Mouse (Mus musculus) CH12.LX (cell line): Measurements from ENCODE around the gene Kif22. TPM values are rescaled to one million over a fixed set of nuclear protein-coding genes. Genes with fewer than 3 reads are reported as not detected.

Experiments used
- DNase-seq: peaks from one replicate; pipeline ENCODE4 v3.0.0-alpha.2; 2013; ENCODE audit errors: extremely low read depth
- H3K27ac ChIP-seq: 2 replicates; pipeline ENCODE4 v1.5.1; 2012; ENCODE audit warnings: low read depth, mild to moderate bottlenecking, control low read depth, moderate library complexity; ENCODE audit not compliant: insufficient read depth
- H3K27me3 ChIP-seq: replicated peaks from 2 replicates; pipeline ENCODE3; 2012; ENCODE audit warnings: inconsistent platforms
- H3K36me3 ChIP-seq, 2 experiments: replicated peaks in 1 of 2; 2 replicates each; pipeline versions ENCODE3 to v1.6.1; 2012; ENCODE audit warnings: inconsistent platforms in 1 of 2, low read length in 1 of 2, mild to moderate bottlenecking in 1 of 2, mixed read lengths in 1 of 2, moderate library complexity in 1 of 2; ENCODE audit not compliant: control insufficient read depth in 1 of 2, insufficient read depth in 1 of 2
- H3K4me1 ChIP-seq, 2 experiments: 2 replicates each; pipeline ENCODE4 v1.6.1; 2012; ENCODE audit warnings: inconsistent platforms in 1 of 2, moderate library complexity in 1 of 2; ENCODE audit not compliant: insufficient read depth in 2 of 2, control insufficient read depth in 1 of 2
- H3K4me2 ChIP-seq: 2 replicates; pipeline ENCODE4 v1.6.1; 2012; ENCODE audit warnings: low read depth, mild to moderate bottlenecking, control low read depth; ENCODE audit not compliant: poor library complexity, insufficient read depth, severe bottlenecking
- H3K4me3 ChIP-seq, 3 experiments: fragments of 150-350 bp in 1 of 3; sonication (generic) in 1 of 3; replicated peaks in 1 of 3; 2 replicates each; pipeline versions ENCODE3 to v1.5.1; 2011 to 2012; ENCODE audit warnings: low read depth in 2 of 3, low read length in 2 of 3, mild to moderate bottlenecking in 2 of 3, moderate library complexity in 2 of 3, control low read depth in 1 of 3, improper control_type of control experiment in 1 of 3, inconsistent platforms in 1 of 3, mixed read lengths in 1 of 3; ENCODE audit not compliant: poor library complexity in 1 of 3
- H3K79me2 ChIP-seq: replicated peaks from 2 replicates; pipeline ENCODE4 v1.6.1; 2012; ENCODE audit warnings: mild to moderate bottlenecking, moderate library complexity; ENCODE audit not compliant: control insufficient read depth, poor library complexity, insufficient read depth, severe bottlenecking; ENCODE audit errors: extremely low read depth
- H3K9ac ChIP-seq: 2 replicates; pipeline ENCODE4 v1.6.1; 2012; ENCODE audit warnings: low read depth, mild to moderate bottlenecking, control low read depth, moderate library complexity; ENCODE audit not compliant: insufficient read depth
- H3K9me3 ChIP-seq: replicated peaks from 2 replicates; pipeline ENCODE3; 2012; ENCODE audit warnings: low read length, inconsistent platforms, mixed read lengths
- BHLHE40 ChIP-seq: IDR thresholded peaks from 2 replicates; pipeline ENCODE4 v1.6.1; 2011; ENCODE audit warnings: mild to moderate bottlenecking, low read depth, low read length, improper control_type of control experiment
- CHD1 ChIP-seq: IDR thresholded peaks from 2 replicates; pipeline ENCODE4 v1.6.1; 2012; ENCODE audit warnings: low read depth, low read length, improper control_type of control experiment, inconsistent platforms
- CHD2 ChIP-seq: IDR thresholded peaks from 2 replicates; pipeline ENCODE4 v1.6.1; 2011; ENCODE audit warnings: low read length, improper control_type of control experiment
- E2F4 ChIP-seq: IDR thresholded peaks from 2 replicates; pipeline ENCODE4 v1.6.1; 2011; ENCODE audit warnings: low read depth, low read length, improper control_type of control experiment; ENCODE audit not compliant: insufficient replicate concordance
- ELF1 ChIP-seq: IDR thresholded peaks from 2 replicates; pipeline ENCODE4 v1.6.1; 2014; ENCODE audit warnings: low read depth, mild to moderate bottlenecking, inconsistent platforms, low read length, improper control_type of control experiment
- EP300 ChIP-seq: IDR thresholded peaks from 2 replicates; pipeline ENCODE4 v1.6.1; 2011; ENCODE audit warnings: low read length, improper control_type of control experiment
- ETS1 ChIP-seq: conservative IDR thresholded peaks from 2 replicates; pipeline ENCODE4 v1.6.1; 2012; ENCODE audit warnings: low read depth, mild to moderate bottlenecking, inconsistent platforms, low read length, improper control_type of control experiment, moderate library complexity
- HCFC1 ChIP-seq: IDR thresholded peaks from 2 replicates; pipeline ENCODE4 v1.6.1; 2012; ENCODE audit warnings: low read depth, mild to moderate bottlenecking, inconsistent platforms, low read length, improper control_type of control experiment
- IRF4 ChIP-seq: IDR thresholded peaks from 2 replicates; pipeline ENCODE4 v1.6.1; 2014; ENCODE audit warnings: low read depth, mild to moderate bottlenecking, inconsistent platforms, low read length, improper control_type of control experiment
- JUND ChIP-seq: conservative IDR thresholded peaks from 2 replicates; pipeline ENCODE4 v1.6.1; 2011; ENCODE audit warnings: low read depth, low read length, improper control_type of control experiment
- KAT2A ChIP-seq: IDR thresholded peaks from 2 replicates; pipeline ENCODE4 v1.6.1; 2012; ENCODE audit warnings: low read length, improper control_type of control experiment, inconsistent platforms; ENCODE audit not compliant: insufficient replicate concordance
- MAFK ChIP-seq: IDR thresholded peaks from 2 replicates; pipeline ENCODE4 v1.6.1; 2011; ENCODE audit warnings: low read length, improper control_type of control experiment; ENCODE audit not compliant: insufficient replicate concordance
- MAX ChIP-seq: IDR thresholded peaks from 2 replicates; pipeline ENCODE4 v1.6.1; 2011; ENCODE audit warnings: low read length, improper control_type of control experiment
- MEF2A ChIP-seq: IDR thresholded peaks from 2 replicates; pipeline ENCODE4 v1.6.1; 2014; ENCODE audit warnings: low read depth, mild to moderate bottlenecking, inconsistent platforms, low read length, improper control_type of control experiment, borderline replicate concordance
- NELFE ChIP-seq: IDR thresholded peaks from 2 replicates; pipeline ENCODE4 v1.6.1; 2011; ENCODE audit warnings: low read depth, low read length, improper control_type of control experiment
- NRF1 ChIP-seq: IDR thresholded peaks from 2 replicates; pipeline ENCODE4 v1.6.1; 2014; ENCODE audit warnings: low read depth, mild to moderate bottlenecking, inconsistent platforms, low read length, improper control_type of control experiment, moderate library complexity
- PAX5 ChIP-seq: IDR thresholded peaks from 2 replicates; pipeline ENCODE4 v1.6.1; 2012; ENCODE audit warnings: low read length, inconsistent platforms, mixed read lengths
- POLR2A ChIP-seq: IDR thresholded peaks from 2 replicates; pipeline ENCODE4 v1.6.1; 2011; ENCODE audit warnings: low read depth, mild to moderate bottlenecking, improper control_type of control experiment, low read length
- SIN3A ChIP-seq: IDR thresholded peaks from 2 replicates; pipeline ENCODE4 v1.6.1; 2012; ENCODE audit warnings: low read length, improper control_type of control experiment, inconsistent platforms
- TBP ChIP-seq: conservative IDR thresholded peaks from 2 replicates; pipeline ENCODE4 v1.6.1; 2011; ENCODE audit warnings: low read depth, low read length, improper control_type of control experiment
- TCF12 ChIP-seq: IDR thresholded peaks from 2 replicates; pipeline ENCODE4 v1.6.1; 2014; ENCODE audit warnings: low read depth, mild to moderate bottlenecking, inconsistent platforms, low read length, improper control_type of control experiment
- UBTF ChIP-seq: IDR thresholded peaks from 2 replicates; pipeline ENCODE4 v1.6.1; 2012; ENCODE audit warnings: low read depth, mild to moderate bottlenecking, inconsistent platforms, low read length, improper control_type of control experiment, moderate library complexity
- USF2 ChIP-seq: conservative IDR thresholded peaks from 2 replicates; pipeline ENCODE4 v1.6.1; 2011; ENCODE audit warnings: low read depth, low read length, improper control_type of control experiment
- dilution Hi-C: fragments of 300-500 bp; cut with MboI; formaldehyde crosslinking; loops from 2 replicates; pipeline ENCODE4 v1.14.3; 2020; ENCODE audit warnings: low sequenced_read_pairs; ENCODE audit not compliant: extremely low pct_unique_long_range_greater_than_20kb, extremely low pct_ligation_motif_present
- in situ Hi-C: fragments of 300-500 bp; cut with MboI; formaldehyde crosslinking; loops from 3 replicates; pipeline ENCODE4 v1.14.3; 2019; ENCODE audit warnings: low sequenced_read_pairs, low pct_ligation_motif_present, low pct_unique_long_range_greater_than_20kb, mixed read lengths
- polyA plus RNA-seq: library from polyadenylated mRNA; unstranded; fragments of >175 nt; gene quantifications from 2 replicates; pipeline ENCODE4 v1.2.1, GENCODE M21; 2012; ENCODE audit warnings: low read depth; ENCODE audit not compliant: insufficient read length
- total RNA-seq, 2 experiments: library from RNA; depleted of rRNA; stranded (reverse); fragments of 300-350 nt in 1 of 2; fragments of >200 nt in 1 of 2; gene quantifications; 2 replicates each; pipeline ENCODE4 v1.2.3; 2012 to 2014

The Kif22 gene
- total and polyA plus RNA-seq, 3 experiments, result 54.2 to 86.2 (median 58.1) TPM

- H3K9ac ChIP-seq, result peak overlapping the region; percentile 53
- H3K4me1 ChIP-seq, result peaks cover 30 to 88% of the 10 kb centered on the region in 2 experiments
- in situ Hi-C loops (no loop called here), dilution Hi-C loops (no loop called here)
- H3K4me3 ChIP-seq, result peak overlapping the region in 2 of 3 experiments; percentile 5 to 12
- peaks cover 3 to 28% of the 10 kb centered on the region in 2 experiments for H3K36me3 ChIP-seq
- peak; percentile 86 for DNase-seq
- no peaks in the 10 kb centered on the region for H3K9me3 ChIP-seq
- 0 out of 2 replicates have a peak overlapping the region, but pooled peaks have one; percentile 10 for H3K4me2 ChIP-seq
- H3K27me3 ChIP-seq, result no peaks in the 10 kb centered on the region
- TF ChIP-seq TCF12 (peak; percentile 60; the same call in 1 of the 2 replicates), ETS1 (peak; percentile 59), EP300 (0 out of 2 replicates have a peak, but pooled peaks have one; percentile 39), E2F4 (no peak), TBP (0 out of 2 replicates have a peak, but pooled peaks have one; percentile 8), NRF1 (0 out of 2 replicates have a peak, but pooled peaks have one; percentile 11), MAFK (peak; percentile 78), PAX5 (no peak), HCFC1 (peak; percentile 42), BHLHE40 (peak; percentile 10; the same call in 1 of the 2 replicates), NELFE (no peak), USF2 (no peak), POLR2A (peak; percentile 60), UBTF (peak; percentile 59; the same call in 1 of the 2 replicates), JUND (no peak), MAX (peak; percentile 73; the same call in 1 of the 2 replicates), SIN3A (peak; percentile 50; the same call in 1 of the 2 replicates), CHD2 (0 out of 2 replicates have a peak, but pooled peaks have one; percentile 22), KAT2A (0 out of 2 replicates have a peak, but pooled peaks have one; percentile 52), MEF2A (peak; percentile 31; the same call in 1 of the 2 replicates), CHD1 (no peak), IRF4 (peak; percentile 26; the same call in 1 of the 2 replicates), ELF1 (peak; percentile 79)
- peaks cover 7% of the 10 kb centered on the region for H3K79me2 ChIP-seq
- peak overlapping the region; percentile 71 for H3K27ac ChIP-seq
Observed at GRCm38 (mm10) chr7:127008239-127009019, 33.8 kb downstream of the Kif22 start.
